Mouse (Mus musculus): ENCODE measurements around the gene Dlec1. TPM values are rescaled to one million over a fixed set of nuclear protein-coding genes. Genes with fewer than 3 reads are reported as not detected.
A peak's percentile ranks its signal among the peaks of the same experiment; 100 is the strongest.

Dlec1 gene
- total RNA-seq, 2 experiments from 2014 or later: 0.05 to 0.18 TPM

DNA sequence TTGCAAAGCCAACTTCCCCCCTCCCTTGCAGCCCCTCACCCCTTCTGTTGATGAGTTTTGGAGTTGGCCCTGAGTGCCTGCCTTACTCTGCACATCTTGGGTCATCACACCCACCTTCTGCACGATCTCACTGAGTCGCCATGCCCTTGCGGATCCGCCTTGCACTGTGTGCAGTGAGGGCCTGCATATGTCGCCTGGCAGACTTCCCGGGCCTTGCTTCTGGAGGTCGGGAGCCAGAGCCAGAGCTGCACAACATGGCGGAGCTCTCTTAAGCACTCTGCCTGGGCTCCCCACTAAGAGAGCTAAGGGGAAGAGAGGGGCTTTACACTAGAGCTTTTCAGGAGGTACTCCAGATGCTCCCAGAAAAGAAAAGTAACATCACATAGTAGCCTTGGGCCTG, 42.4 kb downstream of the Dlec1 start:
- no peak for DNase-seq

- no peak for DNase-seq
These were observed 42.9 kb downstream of the Dlec1 start for GRCm38 (mm10) chr9:119145137-119145536.

- DNase-seq: no peak
These were observed 43.4 kb downstream of the Dlec1 start for GRCm38 (mm10) chr9:119145638-119146037.

DNA sequence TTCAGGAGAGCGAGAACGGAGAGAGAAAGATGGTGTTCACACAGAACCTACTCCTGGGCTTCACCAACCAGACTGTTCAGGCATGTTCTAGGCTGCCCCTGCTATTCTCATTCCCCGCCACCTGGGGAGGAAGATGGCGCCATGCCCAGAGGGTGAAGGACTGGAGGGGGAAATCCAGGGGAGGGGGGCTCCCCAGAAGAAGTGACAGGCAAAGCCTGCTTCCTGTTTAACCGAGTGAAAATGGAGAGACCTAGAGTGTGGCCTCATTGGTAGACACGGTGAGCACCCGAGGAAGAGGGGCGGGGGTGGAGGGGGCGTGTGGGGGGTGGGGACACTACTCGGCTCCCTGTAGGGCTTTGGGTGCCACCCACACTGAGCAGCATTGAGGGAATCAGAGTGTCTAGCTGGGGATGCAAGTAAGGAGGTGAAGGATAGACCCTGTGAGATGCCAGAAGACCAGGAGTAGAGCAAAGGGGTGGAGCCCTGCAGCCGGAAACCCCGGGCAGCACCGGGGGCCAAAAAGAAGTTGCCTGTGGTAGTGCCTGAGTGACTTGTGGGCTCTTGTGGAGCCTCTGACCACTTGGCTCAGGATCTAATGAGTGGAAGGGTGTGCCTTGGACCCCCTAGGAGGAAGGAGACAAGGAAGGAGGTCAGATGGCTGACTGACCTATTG, 44.0 kb downstream of the Dlec1 start:
- DNase-seq: no peak

DNA sequence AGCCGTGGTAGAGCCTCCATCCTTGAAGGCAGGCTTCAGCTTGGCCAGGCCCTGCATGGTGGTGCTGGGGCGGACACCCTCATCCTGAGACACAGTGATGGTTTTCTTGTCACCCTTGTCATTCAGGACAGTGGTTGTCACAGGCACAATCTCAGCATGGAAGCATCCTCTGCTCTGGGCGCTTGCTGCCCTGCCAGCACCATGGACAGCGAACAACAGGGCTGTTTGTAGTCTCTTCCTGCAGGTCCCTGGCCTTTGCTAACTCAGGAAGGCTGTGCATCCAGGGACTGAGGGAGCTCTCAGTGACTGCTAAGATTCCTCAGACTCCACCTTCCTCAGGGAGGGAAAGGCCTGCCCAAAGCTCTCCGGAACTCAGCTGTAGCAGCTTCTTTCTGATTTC, 47.3 kb downstream of the Dlec1 start:
- DNase-seq: peak; percentile 79

DNA sequence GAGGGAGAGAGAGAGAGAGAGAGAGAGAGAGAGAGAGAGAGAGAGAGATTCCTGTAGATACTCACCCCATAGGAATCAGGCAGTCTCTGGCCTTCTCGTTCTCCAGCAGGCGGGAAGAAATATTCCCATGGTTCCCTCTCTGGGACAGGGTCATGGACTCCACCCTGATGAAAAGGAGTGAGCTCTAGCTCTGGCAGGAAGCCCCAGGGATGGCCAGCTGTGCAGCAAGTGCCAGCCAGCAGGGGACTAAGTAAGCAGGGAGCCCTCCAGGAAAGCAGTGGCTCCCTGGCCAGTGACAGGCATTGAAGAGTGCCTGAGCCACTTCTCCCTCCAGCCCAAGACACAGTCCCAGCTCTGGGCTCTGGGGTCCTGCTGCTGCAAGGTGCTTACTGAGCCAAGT, 49.5 kb downstream of the Dlec1 start:
- no peak for DNase-seq

GRCm38 (mm10) chr9:119155416-119155815, 53.1 kb downstream of the Dlec1 start:
- no peak for DNase-seq

DNA sequence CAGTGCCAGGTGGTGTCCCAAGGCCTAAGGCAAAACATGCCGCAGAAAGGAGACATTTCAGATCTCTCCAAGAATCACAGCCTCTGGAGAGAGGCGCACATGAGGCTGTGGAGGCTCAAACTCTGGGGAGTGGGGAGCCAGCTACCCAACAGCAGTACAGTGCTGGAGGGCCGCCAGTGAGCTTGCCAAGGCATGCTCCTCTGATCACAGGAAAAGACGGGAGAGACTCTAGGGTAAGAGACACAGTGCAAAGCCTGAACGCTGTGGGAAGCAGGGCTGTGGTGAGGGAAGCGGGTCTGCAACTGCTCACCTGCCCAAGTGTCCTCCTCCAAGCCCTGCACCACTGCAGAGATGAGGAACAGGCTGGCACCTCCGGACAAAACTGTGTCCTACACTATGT, 53.5 kb downstream of the Dlec1 start:
- peak; percentile 17 for DNase-seq

DNA sequence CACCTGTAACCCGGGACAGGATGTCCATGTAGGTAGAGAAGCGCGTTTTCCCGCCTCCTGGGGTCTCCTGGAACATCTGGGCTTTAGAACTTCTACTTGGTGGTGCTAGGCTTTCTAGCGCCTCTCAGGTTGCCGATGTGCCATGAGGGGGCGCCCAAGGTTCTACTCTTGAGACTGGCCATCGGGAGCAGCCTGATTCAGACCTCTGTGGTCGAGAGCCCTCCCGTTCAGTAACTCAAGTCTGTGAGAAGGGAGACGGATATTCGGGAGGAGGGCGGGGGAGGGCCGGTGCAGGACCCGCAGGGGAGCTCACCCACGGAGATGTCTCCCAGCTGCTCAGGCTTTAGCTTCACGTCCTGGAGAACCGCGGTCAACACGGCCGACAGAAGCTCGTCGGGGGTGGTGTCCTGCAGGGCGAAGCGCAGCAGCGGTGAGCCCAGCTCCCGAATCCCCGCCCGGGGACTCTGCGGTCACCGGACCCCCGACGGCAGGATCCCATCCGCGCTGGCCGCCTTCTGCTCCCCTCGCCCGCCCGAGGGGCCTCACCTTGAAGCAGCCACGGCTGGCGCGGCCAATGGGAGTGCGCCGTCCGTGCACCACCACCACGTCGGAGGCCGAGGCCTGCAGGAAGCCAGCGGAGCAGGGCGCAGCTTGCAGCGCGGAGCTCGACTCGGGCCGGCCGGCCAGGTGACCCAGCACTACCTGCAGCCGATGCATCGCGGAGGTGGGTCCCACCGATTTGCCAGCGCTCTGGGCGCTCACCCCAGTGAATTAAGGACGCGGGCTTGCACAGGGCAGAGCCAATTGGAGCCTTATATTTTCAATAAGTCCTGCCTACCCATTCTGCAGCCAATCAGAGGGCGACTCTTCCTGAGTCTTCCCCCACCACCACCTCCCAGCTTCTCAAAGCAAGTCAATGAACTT, 54.3 kb downstream of the Dlec1 start, which contains the start of gene Acaa1b:
TSS of gene Acaa1b (minus strand) at position 816 of the 924 bp plus-strand sequence.
- peak; percentile 87 for DNase-seq

DNA sequence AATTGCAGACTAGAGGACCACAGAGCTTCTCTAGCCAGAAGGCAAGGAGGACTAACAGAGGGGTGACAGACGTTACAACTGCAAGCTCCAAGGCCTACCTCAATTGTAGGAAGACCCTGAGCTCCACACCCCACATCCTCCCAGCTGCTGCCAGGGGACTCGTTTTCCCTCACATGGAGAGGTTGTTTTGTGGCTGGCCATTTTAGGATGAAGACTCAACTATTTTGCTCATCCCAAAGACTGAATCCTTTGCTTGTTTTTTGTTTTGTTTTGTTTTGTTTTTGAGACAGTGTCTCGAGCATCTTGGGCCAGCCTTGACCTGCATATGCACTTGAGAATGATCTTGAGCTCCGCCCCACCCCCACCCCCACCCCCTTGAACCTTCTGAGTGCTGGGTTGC, 56.6 kb downstream of the Dlec1 start, which contains the start of gene Gm47289:
TSS of gene Gm47289 (plus strand) at position 301 of the 400 bp plus-strand sequence.
- no peak for DNase-seq

DNA sequence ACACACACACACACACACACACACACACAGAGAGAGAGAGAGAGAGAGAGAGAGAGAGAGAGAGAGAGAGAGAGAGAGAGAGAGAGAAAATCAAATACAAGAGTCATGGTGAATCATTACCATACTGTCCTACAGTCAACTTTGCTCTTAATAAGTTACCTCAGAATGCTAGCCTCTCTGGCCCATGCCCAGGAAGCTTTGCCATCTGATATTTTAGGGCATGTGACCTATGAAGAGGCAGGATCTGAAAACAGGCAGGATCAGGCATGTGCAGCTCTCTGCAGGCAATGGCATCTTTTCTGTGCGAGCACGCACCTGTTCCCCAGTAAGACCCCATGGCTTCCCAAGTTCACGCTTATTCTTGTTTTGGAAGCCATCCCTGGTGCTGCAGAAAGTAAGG, 58.4 kb downstream of the Dlec1 start:
- no peak for DNase-seq

- DNase-seq: no peak
These were observed 62.5 kb downstream of the Dlec1 start for GRCm38 (mm10) chr9:119164743-119165142.

GRCm38 (mm10) chr9:119165548-119165947, 63.3 kb downstream of the Dlec1 start:
- no peak for DNase-seq

DNA sequence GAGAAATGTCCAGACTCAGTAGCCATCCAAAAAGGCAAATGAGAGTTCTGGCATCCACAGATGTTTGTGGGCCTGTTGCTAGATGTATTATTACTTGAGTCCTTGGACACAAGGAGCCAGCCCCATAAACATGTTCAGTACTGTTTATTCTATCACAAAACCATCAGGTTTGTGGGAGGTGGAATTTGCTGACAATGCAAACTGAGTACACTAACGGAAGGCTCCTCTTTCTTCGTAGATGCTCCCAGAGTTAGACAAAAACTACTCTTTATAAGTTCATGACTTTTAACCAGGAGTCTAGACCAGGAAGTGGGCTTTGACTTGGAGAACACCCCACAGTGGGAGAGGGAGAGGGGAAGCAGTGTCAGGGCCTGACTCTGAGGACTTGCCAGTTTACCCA, 65.3 kb downstream of the Dlec1 start:
- no peak for DNase-seq

DNA sequence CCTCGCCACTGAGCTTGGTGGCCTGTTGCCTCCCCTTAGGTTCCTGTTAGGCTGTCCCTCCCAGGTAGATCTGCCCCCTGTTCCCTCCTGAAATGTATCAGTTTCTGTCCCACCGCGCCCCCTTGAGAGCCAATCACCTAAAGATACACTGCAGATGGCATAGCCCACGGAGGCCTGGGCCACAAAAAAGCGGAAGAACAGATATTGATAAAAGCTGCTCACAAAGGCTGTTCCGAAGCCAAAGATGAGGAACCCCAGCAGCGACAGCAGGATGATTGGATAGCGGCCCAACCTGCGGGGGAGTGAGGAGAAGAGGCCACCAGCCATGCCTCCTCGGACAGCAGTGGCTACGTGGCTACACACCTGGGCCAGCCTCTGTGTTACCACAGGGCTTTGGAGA, 77.0 kb downstream of the Dlec1 start:
- no peak for DNase-seq

DNA sequence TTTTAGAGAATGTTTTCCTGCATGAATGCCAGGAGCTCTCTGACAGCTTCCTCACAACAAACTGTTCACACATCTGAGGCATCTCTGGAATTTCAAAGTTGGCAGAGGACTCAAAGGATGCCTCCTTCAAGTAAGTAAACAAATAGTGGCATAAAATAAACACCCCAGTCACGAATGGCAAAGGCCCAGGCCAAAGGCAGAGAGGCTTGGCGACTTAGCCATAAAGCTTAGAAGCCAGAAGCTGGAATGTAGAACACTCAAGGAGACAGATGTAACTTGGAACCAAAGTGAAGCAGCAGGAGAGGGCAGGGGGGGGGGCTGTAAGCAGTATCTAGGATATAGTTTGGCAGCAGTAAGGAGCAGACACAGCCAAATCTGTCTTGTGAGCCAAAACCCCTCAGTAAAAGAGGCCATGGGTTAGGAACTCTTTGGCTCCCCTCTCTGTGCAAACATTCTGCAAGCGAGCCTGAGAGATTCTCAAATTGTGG, 79.0 kb downstream of the Dlec1 start:
- DNase-seq: peak; percentile 31

DNA sequence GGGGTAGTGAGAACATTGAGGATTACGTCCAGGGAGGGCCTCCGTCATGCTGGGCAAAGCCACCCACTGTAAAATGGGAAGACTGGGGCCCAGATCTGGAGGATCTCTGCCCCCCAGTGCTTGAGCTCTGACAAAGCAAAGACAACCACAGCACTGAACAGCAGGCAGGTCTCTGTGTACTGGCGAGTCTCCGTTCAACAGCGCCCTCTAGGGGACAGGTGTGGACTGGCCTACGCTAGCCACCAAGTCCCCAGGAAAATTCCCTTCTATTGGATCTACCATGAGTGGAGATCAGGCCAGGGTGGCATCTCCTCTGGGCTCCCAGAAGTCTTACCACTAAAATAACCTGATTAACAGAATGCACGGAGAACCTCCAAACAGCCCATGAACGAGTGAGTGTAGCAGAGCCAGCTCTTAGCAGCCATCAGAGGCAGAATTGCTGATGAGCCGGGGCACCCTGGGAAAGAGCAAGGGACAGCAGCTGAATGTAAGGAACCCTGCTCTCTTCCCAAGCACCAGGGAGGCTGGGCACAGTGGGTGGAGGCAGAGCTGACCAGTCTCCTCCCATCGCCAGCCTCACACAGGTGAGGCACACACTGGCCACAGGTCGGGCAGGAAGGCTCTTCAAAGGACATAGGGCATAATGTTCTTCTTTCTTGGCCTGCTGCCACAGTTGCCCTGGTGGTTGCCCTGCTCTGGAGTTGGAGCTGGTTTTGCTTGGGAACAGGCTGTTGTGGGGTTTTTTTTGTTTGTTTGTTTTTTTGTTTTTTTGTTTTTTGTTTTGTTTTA, 90.1 kb downstream of the Dlec1 start:
- peak; percentile 35 for DNase-seq

Other genes starting within 250 kb of the Dlec1 start
- gene Ctdspl, start 176.0 kb upstream of the Dlec1 start, total RNA-seq (2021): 10 to 100 TPM; 18.4 to 20.2 TPM
- 1 to 10 TPM; 4.5 to 5.4 TPM for gene Vill, start 49.7 kb upstream of the Dlec1 start, total RNA-seq (2021)
- gene Plcd1, start 9.0 kb upstream of the Dlec1 start, total RNA-seq (2021): 10 to 100 TPM; 16.3 to 20.1 TPM
- gene Acaa1b, start 54.6 kb downstream of the Dlec1 start, total RNA-seq (2021): 1 to 10 TPM; 1.8 to 1.9 TPM
- not detected for gene Gm47289, start 56.7 kb downstream of the Dlec1 start, total RNA-seq (2021)
- not detected for gene Slc22a13, start 106.6 kb downstream of the Dlec1 start, total RNA-seq (2021)
- gene Oxsr1, start 219.9 kb downstream of the Dlec1 start, total RNA-seq (2021): 10 to 100 TPM; 35.5 to 36.5 TPM
- gene Acaa1a, start 237.2 kb downstream of the Dlec1 start, total RNA-seq (2021): 10 to 100 TPM; 60.7 to 63.8 TPM
- 10 to 100 TPM; 12.1 to 12.7 TPM for gene Myd88, start 238.9 kb downstream of the Dlec1 start, total RNA-seq (2021)

All from heart, postnatal 4 days (tissue).